Mouse (Mus musculus) midbrain, postnatal 0 days (tissue): ENCODE results near the gene Copg2. TPM values are rescaled to one million over a fixed set of nuclear protein-coding genes. Genes with fewer than 3 reads are reported as not detected.

Experiments
- ATAC-seq: fragments of 200-750 bp; cut with Nextera tagmentation; 2 replicates; pipeline ENCODE4 v1.8.0; 2017; ENCODE audit warnings: moderate number of reproducible peaks, mild to moderate bottlenecking, moderate TSS enrichment, moderate library complexity; ENCODE audit not compliant: low FRiP score
- DNase-seq: peaks from one replicate; pipeline ENCODE4 v3.0.0-alpha.2; 2015; ENCODE audit warnings: low spot score
- H3K27ac ChIP-seq: fragments of 300-500 bp; sonication (generic); 2 replicates; pipeline ENCODE4 v1.5.1; 2014; ENCODE audit warnings: low read depth, mild to moderate bottlenecking, low read length, mixed read lengths
- H3K27me3 ChIP-seq: fragments of 300-500 bp; sonication (generic); 2 replicates; pipeline ENCODE4 v1.6.1; 2014; ENCODE audit warnings: low read length, control low read depth, mixed read lengths; ENCODE audit not compliant: insufficient read depth
- H3K36me3 ChIP-seq: fragments of 300-500 bp; sonication (generic); 2 replicates; pipeline ENCODE4 v1.6.1; 2014; ENCODE audit warnings: low read length, control low read depth, mixed read lengths; ENCODE audit not compliant: insufficient read depth
- H3K4me1 ChIP-seq: fragments of 300-500 bp; sonication (generic); 2 replicates; pipeline ENCODE4 v1.6.1; 2014; ENCODE audit warnings: mild to moderate bottlenecking, control low read depth, antibody characterized with exemption, low read length, mixed read lengths; ENCODE audit not compliant: insufficient read depth
- H3K4me2 ChIP-seq: fragments of 300-500 bp; sonication (generic); 2 replicates; pipeline ENCODE4 v1.6.1; 2014; ENCODE audit warnings: low read depth, mild to moderate bottlenecking, low read length, mixed read lengths; ENCODE audit not compliant: poor library complexity, severe bottlenecking
- H3K4me3 ChIP-seq: fragments of 300-500 bp; sonication (generic); 2 replicates; pipeline ENCODE4 v1.5.1; 2014; ENCODE audit warnings: low read depth, mild to moderate bottlenecking, low read length, moderate library complexity
- H3K9ac ChIP-seq: fragments of 300-500 bp; sonication (generic); replicated peaks from 2 replicates; pipeline ENCODE4 v1.6.1; 2014; ENCODE audit warnings: mild to moderate bottlenecking, low read length, moderate library complexity, mixed read lengths; ENCODE audit not compliant: poor library complexity, severe bottlenecking
- H3K9me3 ChIP-seq: fragments of 300-500 bp; sonication (generic); 2 replicates; pipeline ENCODE4 v1.6.1; 2016; ENCODE audit warnings: low read length, control low read depth
- CTCF ChIP-seq: IDR thresholded peaks from 2 replicates; pipeline ENCODE4 v1.5.1; 2016; ENCODE audit warnings: antibody characterized with exemption, mild to moderate bottlenecking
- WGBS: fragments of 180-500 bp; shearing (Covaris S2); extraction: QIAGEN DNeasy Blood & Tissue Kit; methylation state at CpG from one replicate; pipeline ENCODE4 v1.1.7; 2014; 5-methylcytosine and 5-hydroxymethylcytosine counted together
- polyA plus RNA-seq: library from polyadenylated mRNA; unstranded; fragments of >200 nt; fragmentation: Nextera tagmentation; extraction: Ambion mirVana; gene quantifications from 2 replicates; pipeline ENCODE4 v1.2.1, GENCODE M21; 2015
- total RNA-seq: library from RNA; depleted of rRNA; stranded (reverse); fragments of >200 nt; gene quantifications from 2 replicates; pipeline ENCODE4 v1.2.3, GENCODE M21; 2014

Copg2 gene
- total and polyA plus RNA-seq, 2 experiments from 2014 or later, result 30.0 to 39.3 TPM

- Histone ChIP-seq H3K9ac (no peak overlapping the region), H3K36me3 (no peaks in the 10 kb centered on the region), H3K9me3 (peaks cover 12% of the 10 kb centered on the region; the same call in 1 of the 2 replicates), H3K27me3 (no peaks in the 10 kb centered on the region), H3K4me1 (no peaks in the 10 kb centered on the region; the same call in 1 of the 2 replicates), H3K4me2 (peak overlapping the region; percentile 1; the same call in 1 of the 2 replicates), H3K27ac (peak overlapping the region; percentile 51; the same call in 1 of the 2 replicates), H3K4me3 (no peak overlapping the region)
- 50% methylated on average over 14 of the region's 15 CpGs for WGBS
- ATAC-seq, result no peak
- no peak for TF ChIP-seq CTCF
- DNase-seq, result no peak
These were observed 160.7 kb downstream of the Copg2 start for GRCm38 (mm10) chr6:30735728-30736371.

- no peak for TF ChIP-seq CTCF
- H3K9ac ChIP-seq, result no peak overlapping the region
These were observed 161.4 kb downstream of the Copg2 start for GRCm38 (mm10) chr6:30734988-30735727.

GRCm38 (mm10) chr6:30734465-30734864 is 162.1 kb downstream of the Copg2 start:
- no peaks in the 10 kb centered on the region for H3K27me3 ChIP-seq
- H3K9ac ChIP-seq, result no peak overlapping the region
- no peak overlapping the region for H3K4me2 ChIP-seq
- no peak overlapping the region for H3K4me3 ChIP-seq
- H3K27ac ChIP-seq, result no peak overlapping the region
- ATAC-seq (no peak), DNase-seq (no peak)
- 65% methylated on average over 6 of the region's 6 CpGs for WGBS
- peaks cover 12% of the 10 kb centered on the region; the same call in 1 of the 2 replicates for H3K9me3 ChIP-seq
- no peak for TF ChIP-seq CTCF
- H3K36me3 ChIP-seq, result no peaks in the 10 kb centered on the region
- H3K4me1 ChIP-seq, result no peaks in the 10 kb centered on the region; the same call in 1 of the 2 replicates

More at GRCm38 (mm10) chr6:30734988-30735727, 161.4 kb downstream of the Copg2 start:
- Histone ChIP-seq H3K4me3 (no peak overlapping the region), H3K4me1 (no peaks in the 10 kb centered on the region; the same call in 1 of the 2 replicates), H3K36me3 (no peaks in the 10 kb centered on the region), H3K9me3 (peaks cover 12% of the 10 kb centered on the region; the same call in 1 of the 2 replicates), H3K4me2 (peak overlapping the region; percentile 1), H3K27me3 (no peaks in the 10 kb centered on the region), H3K27ac (peak overlapping the region; percentile 51; the same call in 1 of the 2 replicates)
- DNase-seq, result no peak
- 51% methylated on average over 22 of the region's 22 CpGs for WGBS
- ATAC-seq, result no peak

- Histone ChIP-seq H3K4me3 (no peak overlapping the region), H3K4me2 (no peak overlapping the region), H3K4me1 (no peaks in the 10 kb centered on the region; the same call in 1 of the 2 replicates), H3K36me3 (no peaks in the 10 kb centered on the region), H3K27ac (no peak overlapping the region), H3K9me3 (peaks cover 8% of the 10 kb centered on the region; the same call in 1 of the 2 replicates), H3K27me3 (no peaks in the 10 kb centered on the region), H3K9ac (no peak overlapping the region)
- 42% methylated on average over 18 of the region's 18 CpGs for WGBS
- no peak for DNase-seq
- ATAC-seq, result no peak
- TF ChIP-seq CTCF, result no peak
These were observed 163.9 kb downstream of the Copg2 start for GRCm38 (mm10) chr6:30732571-30733130.

GRCm38 (mm10) chr6:30730301-30730971 is 166.2 kb downstream of the Copg2 start:
- H3K27me3 ChIP-seq, result no peaks in the 10 kb centered on the region
- no peaks in the 10 kb centered on the region; the same call in 1 of the 2 replicates for H3K4me1 ChIP-seq
- no peaks in the 10 kb centered on the region for H3K9me3 ChIP-seq
- H3K27ac ChIP-seq, result no peak overlapping the region
- TF ChIP-seq CTCF, result no peak
- WGBS, result 57% methylated on average over 12 of the region's 12 CpGs
- no peak for ATAC-seq
- no peak overlapping the region for H3K9ac ChIP-seq
- H3K4me3 ChIP-seq, result no peak overlapping the region
- no peaks in the 10 kb centered on the region for H3K36me3 ChIP-seq
- no peak overlapping the region for H3K4me2 ChIP-seq
- no peak for DNase-seq
